ENCODE assay signal across 8 mouse cellular contexts in the genomic region with DNA sequence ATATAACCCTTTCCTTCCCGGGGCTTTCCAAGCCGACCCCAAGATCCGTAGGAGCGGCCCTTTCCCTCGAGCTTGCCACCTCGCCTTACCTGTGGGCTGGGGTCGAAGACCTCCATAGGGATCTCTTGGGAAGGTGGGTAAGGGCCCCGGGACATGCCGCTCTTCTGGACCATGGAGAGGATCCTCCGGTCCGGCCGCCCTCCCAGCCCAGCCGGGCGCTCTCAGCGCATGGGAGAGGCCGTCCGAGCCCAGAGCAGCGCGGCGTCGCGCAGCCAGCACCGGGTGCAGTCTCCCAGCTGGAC. TPM values are rescaled to one million over a fixed set of nuclear protein-coding genes. Genes with fewer than 3 reads are reported as not detected.
DNase-seq lines count a peak whose midpoint lies in the region; ATAC-seq and TF ChIP-seq lines count a peak whose summit lies in the region.

No protein-coding gene starts in this region.

- WGBS in lung, embryonic 14.5 days, result 0% methylated on average over 23 of the region's 23 CpGs
- WGBS in embryonic facial prominence, embryonic 15.5 days, result under 1% methylated on average over 23 of the region's 23 CpGs
- 2% methylated on average over 17 of the region's 23 CpGs for WGBS in intestine, embryonic 16.5 days
- WGBS in neural tube, embryonic 12.5 days, result under 1% methylated on average over 23 of the region's 23 CpGs

- peak overlapping the region; percentile 94 for H3K27ac ChIP-seq in lung, embryonic 14.5 days (ENCODE audit: low read depth)
- peak overlapping the region; percentile 92 for H3K27ac ChIP-seq in embryonic facial prominence, embryonic 15.5 days (replicated peaks)
- peak overlapping the region; percentile 75 for H3K27ac ChIP-seq in intestine, embryonic 16.5 days (ENCODE audit: low read length)
- peak overlapping the region; percentile 88 for H3K27ac ChIP-seq in neural tube, embryonic 12.5 days

- peak overlapping the region; percentile 98 for H3K4me2 ChIP-seq in lung, embryonic 14.5 days
- peak overlapping the region; percentile 87 for H3K4me2 ChIP-seq in embryonic facial prominence, embryonic 15.5 days (replicated peaks)
- peak overlapping the region; percentile 94 for H3K4me2 ChIP-seq in intestine, embryonic 16.5 days (ENCODE audit: low read depth, low read length)
- peak overlapping the region; percentile 82 for H3K4me2 ChIP-seq in neural tube, embryonic 12.5 days (replicated peaks)

- no peak for DNase-seq in lung, embryonic 14.5 days
- DNase-seq in lung, postnatal 4 days, result no peak
- DNase-seq in cerebellum, adult 9-10 months, result no peak
- DNase-seq in urinary bladder, postnatal 14 days (ENCODE audit: low spot score), result no peak
- DNase-seq in right cerebral cortex, postnatal 25 days, result no peak

- H3K9ac ChIP-seq in lung, embryonic 14.5 days, result peak overlapping the region; percentile 74
- H3K9ac ChIP-seq in embryonic facial prominence, embryonic 15.5 days, result peak overlapping the region; percentile 87
- peak overlapping the region; percentile 83 for H3K9ac ChIP-seq in intestine, embryonic 16.5 days (ENCODE audit: low read depth, low read length)
- peak overlapping the region; percentile 88 for H3K9ac ChIP-seq in neural tube, embryonic 12.5 days

- no peaks in the 10 kb centered on the region for H3K27me3 ChIP-seq in lung, embryonic 14.5 days (ENCODE audit: insufficient read depth, low read length)
- H3K27me3 ChIP-seq in embryonic facial prominence, embryonic 15.5 days, result no peaks in the 10 kb centered on the region
- no peaks in the 10 kb centered on the region for H3K27me3 ChIP-seq in intestine, embryonic 16.5 days (replicated peaks; ENCODE audit: control insufficient read depth, insufficient read depth, low read length)
- no peaks in the 10 kb centered on the region for H3K27me3 ChIP-seq in neural tube, embryonic 12.5 days (replicated peaks)

- H3K9me3 ChIP-seq in lung, embryonic 14.5 days (ENCODE audit: low read depth, low read length), result no peaks in the 10 kb centered on the region
- no peaks in the 10 kb centered on the region for H3K9me3 ChIP-seq in embryonic facial prominence, embryonic 15.5 days (replicated peaks)
- no peaks in the 10 kb centered on the region for H3K9me3 ChIP-seq in intestine, embryonic 16.5 days (ENCODE audit: control insufficient read depth, low read length)
- H3K9me3 ChIP-seq in neural tube, embryonic 12.5 days, result no peaks in the 10 kb centered on the region

- peak overlapping the region; percentile 78 for H3K4me3 ChIP-seq in lung, embryonic 14.5 days (ENCODE audit: low read depth, low read length)
- peak overlapping the region; percentile 88 for H3K4me3 ChIP-seq in embryonic facial prominence, embryonic 15.5 days (replicated peaks)
- peak overlapping the region; percentile 78 for H3K4me3 ChIP-seq in intestine, embryonic 16.5 days (ENCODE audit: low read length)
- H3K4me3 ChIP-seq in neural tube, embryonic 12.5 days, result peak overlapping the region; percentile 86

- ATAC-seq in lung, embryonic 14.5 days (ENCODE audit: insufficient read depth), result no peak; the same call in 1 of the 2 replicates
- ATAC-seq in embryonic facial prominence, embryonic 15.5 days (ENCODE audit: insufficient number of reproducible peaks, low FRiP score, low TSS enrichment, low read depth), result peak; percentile 24; the same call in 1 of the 2 replicates
- ATAC-seq in intestine, embryonic 16.5 days, result peak; percentile 27
- ATAC-seq in neural tube, embryonic 12.5 days (ENCODE audit: low FRiP score, low read depth), result no peak; the same call in none of the 2 replicates

- no peak for TF ChIP-seq CTCF in lung, embryonic 14.5 days (IDR thresholded peaks at IDR 0.05; ENCODE audit: low read depth)

- peaks cover 19% of the 10 kb centered on the region for H3K4me1 ChIP-seq in lung, embryonic 14.5 days (ENCODE audit: insufficient read depth)
- H3K4me1 ChIP-seq in embryonic facial prominence, embryonic 15.5 days, result peaks cover 51% of the 10 kb centered on the region
- H3K4me1 ChIP-seq in intestine, embryonic 16.5 days (ENCODE audit: control insufficient read depth, insufficient read depth, low read length), result peaks cover 21% of the 10 kb centered on the region
- peaks cover 53% of the 10 kb centered on the region for H3K4me1 ChIP-seq in neural tube, embryonic 12.5 days

- no peaks in the 10 kb centered on the region for H3K36me3 ChIP-seq in lung, embryonic 14.5 days (ENCODE audit: insufficient read depth)
- H3K36me3 ChIP-seq in embryonic facial prominence, embryonic 15.5 days, result peaks cover 5% of the 10 kb centered on the region; the same call in 1 of the 2 replicates
- no peaks in the 10 kb centered on the region for H3K36me3 ChIP-seq in intestine, embryonic 16.5 days (ENCODE audit: control insufficient read depth, insufficient read depth, low read length)
- H3K36me3 ChIP-seq in neural tube, embryonic 12.5 days, result peaks cover 12% of the 10 kb centered on the region

RNA-seq across cellular contexts. Expression of a gene that starts 0.6 kb away (rescaled TPM):
- polyA plus RNA-seq in lung, embryonic 14.5 days (2014; fragmentation: Nextera tagmentation; extraction: Ambion mirVana), result 5.4 and 5.5 TPM in 2 replicates
- 21.3 and 22.0 TPM in 2 replicates for polyA plus RNA-seq in embryonic facial prominence, embryonic 15.5 days (2015; fragmentation: Nextera tagmentation; extraction: Ambion mirVana)
- 5.1 TPM in 2 replicates for polyA plus RNA-seq in intestine, embryonic 16.5 days (2015; fragmentation: Nextera tagmentation; extraction: Ambion mirVana)
- 38.2 and 40.9 TPM in 2 replicates for polyA plus RNA-seq in neural tube, embryonic 12.5 days (2016; fragmentation: Nextera tagmentation; extraction: Ambion mirVana)

RNA-seq across cellular contexts. Expression of a gene that starts 4.3 kb away (rescaled TPM):
- polyA plus RNA-seq in lung, embryonic 14.5 days (2014; fragmentation: Nextera tagmentation; extraction: Ambion mirVana), result 1,155 and 1,171 TPM in 2 replicates
- 1,021 and 1,069 TPM in 2 replicates for polyA plus RNA-seq in embryonic facial prominence, embryonic 15.5 days (2015; fragmentation: Nextera tagmentation; extraction: Ambion mirVana)
- polyA plus RNA-seq in intestine, embryonic 16.5 days (2015; fragmentation: Nextera tagmentation; extraction: Ambion mirVana), result 990 and 1,058 TPM in 2 replicates
- 709 and 737 TPM in 2 replicates for polyA plus RNA-seq in neural tube, embryonic 12.5 days (2016; fragmentation: Nextera tagmentation; extraction: Ambion mirVana)

RNA-seq across cellular contexts. Expression of a gene that starts 26.2 kb away (rescaled TPM):
- polyA plus RNA-seq in lung, embryonic 14.5 days (2014; fragmentation: Nextera tagmentation; extraction: Ambion mirVana), result 11.4 and 11.5 TPM in 2 replicates
- polyA plus RNA-seq in embryonic facial prominence, embryonic 15.5 days (2015; fragmentation: Nextera tagmentation; extraction: Ambion mirVana), result 13.0 and 14.7 TPM in 2 replicates
- polyA plus RNA-seq in intestine, embryonic 16.5 days (2015; fragmentation: Nextera tagmentation; extraction: Ambion mirVana), result 9.0 and 9.9 TPM in 2 replicates
- polyA plus RNA-seq in neural tube, embryonic 12.5 days (2016; fragmentation: Nextera tagmentation; extraction: Ambion mirVana), result 6.8 and 8.6 TPM in 2 replicates

RNA-seq across cellular contexts. Expression of a gene that starts 31.1 kb away (rescaled TPM):
- 0.05 and 0.14 TPM in 2 replicates for polyA plus RNA-seq in lung, embryonic 14.5 days (2014; fragmentation: Nextera tagmentation; extraction: Ambion mirVana)
- polyA plus RNA-seq in embryonic facial prominence, embryonic 15.5 days (2015; fragmentation: Nextera tagmentation; extraction: Ambion mirVana), result 0.25 and 0.55 TPM in 2 replicates
- 0.29 TPM in 2 replicates for polyA plus RNA-seq in intestine, embryonic 16.5 days (2015; fragmentation: Nextera tagmentation; extraction: Ambion mirVana)
- polyA plus RNA-seq in neural tube, embryonic 12.5 days (2016; fragmentation: Nextera tagmentation; extraction: Ambion mirVana), result 10.2 and 11.2 TPM in 2 replicates

RNA-seq across cellular contexts. Expression of a gene that starts 36.0 kb away (rescaled TPM):
- 0.53 and 0.64 TPM in 2 replicates for polyA plus RNA-seq in lung, embryonic 14.5 days (2014; fragmentation: Nextera tagmentation; extraction: Ambion mirVana)
- 2.3 TPM in 2 replicates for polyA plus RNA-seq in embryonic facial prominence, embryonic 15.5 days (2015; fragmentation: Nextera tagmentation; extraction: Ambion mirVana)
- 0.34 and 0.65 TPM in 2 replicates for polyA plus RNA-seq in intestine, embryonic 16.5 days (2015; fragmentation: Nextera tagmentation; extraction: Ambion mirVana)
- polyA plus RNA-seq in neural tube, embryonic 12.5 days (2016; fragmentation: Nextera tagmentation; extraction: Ambion mirVana), result 0.24 and 0.68 TPM in 2 replicates

Comparison
In these comparisons a context has a peak if more than half of its experiments do, and no peak if none do; other contexts are left out.
1. ATAC-seq: peak in embryonic facial prominence, embryonic 15.5 days (single experiment) and intestine, embryonic 16.5 days (single experiment); none in lung, embryonic 14.5 days (single experiment) and neural tube, embryonic 12.5 days (single experiment).
2. Peak in every context shown above with its lines, with median percentiles within 50 percentile points of each other: H3K27ac ChIP-seq, H3K4me2 ChIP-seq, H3K4me3 ChIP-seq and H3K9ac ChIP-seq.